Mouse (Mus musculus): ENCODE data around the gene Gigyf2. TPM values are rescaled to one million over a fixed set of nuclear protein-coding genes. Genes with fewer than 3 reads are reported as not detected.

Gigyf2 gene
- polyA plus RNA-seq, 1 experiment from 2014 or later: 51.9 TPM

DNA sequence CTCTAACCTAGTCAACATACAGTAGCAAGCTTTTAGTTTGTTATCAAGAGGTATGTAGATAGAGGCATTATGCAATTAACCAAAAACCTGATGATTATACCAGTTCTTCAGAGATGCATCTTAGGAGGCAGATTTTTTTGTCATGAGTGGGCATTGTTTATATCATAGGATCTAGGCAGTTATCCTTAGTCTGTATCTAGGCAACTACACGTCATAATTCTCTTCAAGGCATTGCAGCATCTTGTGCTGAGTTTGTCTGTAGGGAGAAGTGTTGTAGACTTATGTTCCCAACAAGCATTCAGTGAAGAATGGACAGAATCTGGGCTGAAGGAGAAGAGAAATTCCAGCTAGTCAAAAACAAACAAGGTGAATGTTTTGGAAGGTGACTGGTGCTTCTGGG is 77.9 kb downstream of the Gigyf2 start:
- Histone ChIP-seq H3K27ac (ENCODE audit: low read depth, low read length) (no peak overlapping the region), H3K9ac (ENCODE audit: low read length) (no peak overlapping the region), H3K9me3 (ENCODE audit: control insufficient read depth, low read length) (no peaks in the 10 kb centered on the region), H3K27me3 (ENCODE audit: control insufficient read depth, insufficient read depth, low read length) (no peaks in the 10 kb centered on the region), H3K36me3 (ENCODE audit: control insufficient read depth, insufficient read depth, low read length) (peaks cover 10% of the 10 kb centered on the region), H3K4me2 (no peak overlapping the region), H3K4me1 (ENCODE audit: control insufficient read depth, insufficient read depth, low read length) (no peaks in the 10 kb centered on the region), H3K4me3 (ENCODE audit: low read depth, low read length) (no peak overlapping the region)
- WGBS: 87% methylated on average over 1 of the region's 1 CpGs
- ATAC-seq (ENCODE audit: low FRiP score) (no peak), DNase-seq (ENCODE audit: low spot score, missing footprints) (no peak)

DNA sequence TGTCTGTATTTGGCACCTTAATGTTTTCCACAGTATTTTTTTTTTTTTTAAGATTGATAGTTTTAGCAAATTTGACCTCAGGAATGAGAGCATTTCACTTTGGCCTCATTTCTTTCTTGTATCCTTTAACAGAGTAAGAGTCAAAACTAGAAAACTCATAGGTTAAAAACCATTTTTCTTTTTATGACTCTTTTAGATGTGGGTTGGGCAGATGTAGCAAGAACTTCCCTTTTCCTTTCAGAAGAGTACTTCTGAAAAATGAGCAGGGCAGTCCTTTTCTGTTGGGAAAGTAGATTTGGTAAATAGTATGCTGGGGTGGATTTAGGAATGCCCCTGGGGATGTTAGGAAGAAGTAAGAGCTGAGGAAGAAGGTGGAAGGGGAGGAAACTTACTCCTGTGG is 79.2 kb downstream of the Gigyf2 start:
- Histone ChIP-seq H3K4me3 (ENCODE audit: low read depth, low read length) (no peak overlapping the region), H3K27me3 (ENCODE audit: control insufficient read depth, insufficient read depth, low read length) (no peaks in the 10 kb centered on the region), H3K27ac (ENCODE audit: low read depth, low read length) (no peak overlapping the region), H3K36me3 (ENCODE audit: control insufficient read depth, insufficient read depth, low read length) (peaks cover 10% of the 10 kb centered on the region), H3K9ac (ENCODE audit: low read length) (no peak overlapping the region), H3K9me3 (ENCODE audit: control insufficient read depth, low read length) (no peaks in the 10 kb centered on the region), H3K4me2 (no peak overlapping the region), H3K4me1 (ENCODE audit: control insufficient read depth, insufficient read depth, low read length) (no peaks in the 10 kb centered on the region)
- ATAC-seq (ENCODE audit: low FRiP score): no peak
- DNase-seq (ENCODE audit: low spot score, missing footprints): no peak

DNA sequence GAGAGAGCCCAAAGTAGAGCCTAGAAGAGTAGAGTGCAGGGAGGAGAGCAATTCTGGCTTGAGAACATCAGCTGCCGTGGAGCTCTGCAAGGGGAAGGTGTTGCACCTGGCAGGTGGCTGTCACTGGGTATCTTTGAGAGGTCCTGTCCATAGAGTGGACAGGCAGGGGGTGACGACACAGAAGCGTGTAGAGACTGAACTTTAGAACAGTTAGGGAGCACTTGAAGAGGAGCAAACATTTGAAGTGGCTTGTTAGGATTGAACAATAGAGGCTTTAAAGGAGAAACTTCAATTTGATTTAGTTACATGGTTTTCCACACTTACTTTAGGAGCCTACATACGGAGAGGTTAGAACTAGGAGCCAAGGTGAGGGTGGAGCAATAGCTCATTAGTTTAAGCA is 82.6 kb downstream of the Gigyf2 start:
- Histone ChIP-seq H3K4me1 (ENCODE audit: control insufficient read depth, insufficient read depth, low read length) (no peaks in the 10 kb centered on the region), H3K27me3 (ENCODE audit: control insufficient read depth, insufficient read depth, low read length) (no peaks in the 10 kb centered on the region), H3K4me2 (no peak overlapping the region), H3K9ac (ENCODE audit: low read length) (no peak overlapping the region), H3K27ac (ENCODE audit: low read depth, low read length) (no peak overlapping the region), H3K4me3 (ENCODE audit: low read depth, low read length) (no peak overlapping the region), H3K9me3 (ENCODE audit: control insufficient read depth, low read length) (no peaks in the 10 kb centered on the region), H3K36me3 (ENCODE audit: control insufficient read depth, insufficient read depth, low read length) (peaks cover 10% of the 10 kb centered on the region)
- ATAC-seq (ENCODE audit: low FRiP score) (no peak), DNase-seq (ENCODE audit: low spot score, missing footprints) (no peak)
- 93% methylated on average over 4 of the region's 4 CpGs for whole genome bisulfite sequencing

DNA sequence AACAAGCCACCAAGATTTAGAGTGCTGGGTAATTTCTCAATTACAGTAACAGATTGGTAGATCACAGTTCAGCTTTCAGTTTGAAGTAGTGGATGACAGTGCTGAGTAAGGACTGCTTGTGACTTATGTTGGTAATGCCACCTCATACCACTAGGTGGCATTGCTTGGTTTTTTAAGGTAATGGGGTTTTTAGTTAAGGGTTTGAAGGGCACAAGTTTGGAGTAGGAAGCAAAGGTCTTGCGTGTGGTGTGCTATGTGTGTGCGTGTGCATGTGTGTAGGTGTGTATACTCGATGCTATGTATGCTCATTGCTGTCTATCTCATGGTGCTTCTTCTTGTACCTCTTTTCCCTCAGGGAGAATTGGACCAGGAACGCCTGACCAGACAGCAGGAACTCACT is 91.9 kb downstream of the Gigyf2 start:
- DNase-seq (ENCODE audit: low spot score, missing footprints): peak; percentile 91
- Histone ChIP-seq H3K4me2 (no peak overlapping the region), H3K4me3 (ENCODE audit: low read depth, low read length) (no peak overlapping the region), H3K27ac (ENCODE audit: low read depth, low read length) (no peak overlapping the region), H3K9ac (ENCODE audit: low read length) (no peak overlapping the region), H3K36me3 (ENCODE audit: control insufficient read depth, insufficient read depth, low read length) (peaks cover 10% of the 10 kb centered on the region; the same call in 1 of the 2 replicates), H3K4me1 (ENCODE audit: control insufficient read depth, insufficient read depth, low read length) (no peaks in the 10 kb centered on the region), H3K27me3 (ENCODE audit: control insufficient read depth, insufficient read depth, low read length) (no peaks in the 10 kb centered on the region), H3K9me3 (ENCODE audit: control insufficient read depth, low read length) (no peaks in the 10 kb centered on the region)
- ATAC-seq (ENCODE audit: low FRiP score): no peak
- 88% methylated on average over 4 of the region's 4 CpGs for WGBS

DNA sequence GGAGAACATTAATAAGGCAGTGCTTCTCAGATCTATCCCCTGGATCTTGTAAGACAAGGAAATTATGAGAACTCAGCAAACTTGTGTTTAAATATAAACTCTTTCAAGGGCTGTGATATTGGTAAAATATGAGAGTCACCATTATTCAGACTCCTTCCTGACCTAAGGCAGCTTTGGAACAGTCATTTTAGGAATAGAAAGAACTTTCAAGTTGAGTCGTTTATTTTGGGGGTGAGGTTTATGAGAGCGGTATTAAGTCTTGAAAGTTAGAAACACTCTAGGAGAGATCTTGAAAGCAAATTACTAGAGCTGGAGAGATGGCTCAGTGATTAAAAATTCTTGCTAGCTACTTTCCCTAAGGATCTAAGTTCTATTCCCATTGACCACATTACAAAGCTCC is 108.3 kb downstream of the Gigyf2 start:
- DNase-seq (ENCODE audit: low spot score, missing footprints) (peak; percentile 53), ATAC-seq (ENCODE audit: low FRiP score) (no peak)
- Histone ChIP-seq H3K4me2 (no peak overlapping the region), H3K27me3 (ENCODE audit: control insufficient read depth, insufficient read depth, low read length) (no peaks in the 10 kb centered on the region), H3K36me3 (ENCODE audit: control insufficient read depth, insufficient read depth, low read length) (peaks cover 14% of the 10 kb centered on the region; the same call in 1 of the 2 replicates), H3K4me3 (ENCODE audit: low read depth, low read length) (no peak overlapping the region), H3K4me1 (ENCODE audit: control insufficient read depth, insufficient read depth, low read length) (no peaks in the 10 kb centered on the region), H3K9me3 (ENCODE audit: control insufficient read depth, low read length) (no peaks in the 10 kb centered on the region), H3K9ac (ENCODE audit: low read length) (no peak overlapping the region), H3K27ac (ENCODE audit: low read depth, low read length) (no peak overlapping the region)
- 92% methylated on average over 2 of the region's 2 CpGs for WGBS

DNA sequence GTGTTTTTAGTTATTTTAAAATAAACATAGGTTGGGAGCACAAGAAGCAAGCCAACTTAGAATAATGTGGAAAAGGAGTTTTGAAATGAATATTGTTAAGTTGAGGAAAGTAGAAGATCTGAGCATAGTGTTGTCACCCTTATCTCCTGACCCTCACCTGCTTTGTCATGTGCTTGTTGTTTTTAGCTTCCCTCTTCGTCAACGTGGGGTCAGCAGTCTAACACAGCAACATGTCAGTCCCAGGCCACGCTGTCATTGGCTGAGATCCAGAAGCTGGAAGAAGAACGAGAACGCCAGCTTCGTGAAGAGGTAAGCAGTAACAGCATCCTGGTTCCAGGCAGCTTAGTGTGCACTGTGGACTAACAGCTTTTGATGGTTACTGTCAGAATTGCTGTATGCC is 109.8 kb downstream of the Gigyf2 start:
- H3K4me2 ChIP-seq: no peak overlapping the region
- H3K36me3 ChIP-seq (ENCODE audit: control insufficient read depth, insufficient read depth, low read length): peaks cover 14% of the 10 kb centered on the region; the same call in 1 of the 2 replicates

DNA sequence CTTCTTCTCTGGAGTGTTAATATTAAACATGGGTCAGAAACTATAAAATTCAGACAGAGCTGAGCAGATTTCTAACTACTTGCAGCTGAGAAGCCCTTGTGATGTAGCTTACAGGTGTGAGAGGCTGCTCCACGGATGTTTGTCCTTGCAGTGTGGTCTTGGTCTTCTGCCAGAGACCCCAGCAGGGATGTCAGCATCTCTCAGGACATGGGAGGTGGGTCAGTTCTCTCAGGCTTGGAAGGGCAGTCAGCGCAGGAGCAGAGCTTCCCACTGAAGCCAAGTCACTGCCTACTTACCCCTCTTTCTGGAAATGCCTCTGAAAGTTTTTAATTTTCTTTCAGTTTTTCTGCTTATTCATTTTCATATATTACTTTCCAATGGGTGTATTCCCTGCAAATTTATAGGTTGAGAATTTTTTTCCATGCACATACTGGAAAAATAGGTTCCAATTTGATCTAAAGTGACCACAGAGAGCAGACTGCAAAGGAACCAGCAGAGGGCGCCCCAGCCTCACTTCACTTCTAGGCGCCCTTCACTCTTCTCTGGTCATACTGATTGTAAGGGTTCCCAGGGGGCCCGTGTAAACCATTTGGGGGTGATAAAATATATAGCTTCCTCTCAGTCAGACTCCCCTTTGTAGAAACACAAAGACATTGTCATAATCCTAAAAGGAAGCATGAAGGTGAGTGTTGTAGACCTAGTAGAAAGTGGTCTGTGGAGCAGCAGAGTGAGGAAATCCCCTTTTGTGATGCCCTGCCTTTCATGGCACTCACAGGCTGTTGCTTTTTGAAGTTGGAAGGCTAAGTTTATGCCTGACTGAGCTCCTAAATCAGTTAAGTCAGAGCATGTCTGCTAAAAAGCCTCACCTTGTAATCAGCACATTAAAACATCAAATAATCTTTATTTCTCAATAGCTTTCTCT is 120.6 kb downstream of the Gigyf2 start:
- no peaks in the 10 kb centered on the region for H3K4me1 ChIP-seq (ENCODE audit: control insufficient read depth, insufficient read depth, low read length)
- H3K4me3 ChIP-seq (ENCODE audit: low read depth, low read length): no peak overlapping the region
- no peak overlapping the region for H3K4me2 ChIP-seq
- H3K27ac ChIP-seq (ENCODE audit: low read depth, low read length): no peak overlapping the region
- 41% methylated on average over 5 of the region's 5 CpGs for WGBS
- ATAC-seq (ENCODE audit: low FRiP score) (no peak), DNase-seq (ENCODE audit: low spot score, missing footprints) (peak; percentile 96)
- H3K27me3 ChIP-seq (ENCODE audit: control insufficient read depth, insufficient read depth, low read length): no peaks in the 10 kb centered on the region
- H3K9ac ChIP-seq (ENCODE audit: low read length): no peak overlapping the region
- no peaks in the 10 kb centered on the region for H3K9me3 ChIP-seq (ENCODE audit: control insufficient read depth, low read length)
- peaks cover 15% of the 10 kb centered on the region for H3K36me3 ChIP-seq (ENCODE audit: control insufficient read depth, insufficient read depth, low read length)

More for the DNA sequence above, 109.8 kb downstream of the Gigyf2 start:
- no peak for ATAC-seq (ENCODE audit: low FRiP score)
- H3K9me3 ChIP-seq (ENCODE audit: control insufficient read depth, low read length): no peaks in the 10 kb centered on the region
- H3K9ac ChIP-seq (ENCODE audit: low read length): no peak overlapping the region
- no peak overlapping the region for H3K4me3 ChIP-seq (ENCODE audit: low read depth, low read length)
- 92% methylated on average over 6 of the region's 6 CpGs for WGBS
- no peaks in the 10 kb centered on the region for H3K27me3 ChIP-seq (ENCODE audit: control insufficient read depth, insufficient read depth, low read length)
- no peak overlapping the region for H3K27ac ChIP-seq (ENCODE audit: low read depth, low read length)
- peak; percentile 75 for DNase-seq (ENCODE audit: low spot score, missing footprints)
- H3K4me1 ChIP-seq (ENCODE audit: control insufficient read depth, insufficient read depth, low read length): no peaks in the 10 kb centered on the region

DNA sequence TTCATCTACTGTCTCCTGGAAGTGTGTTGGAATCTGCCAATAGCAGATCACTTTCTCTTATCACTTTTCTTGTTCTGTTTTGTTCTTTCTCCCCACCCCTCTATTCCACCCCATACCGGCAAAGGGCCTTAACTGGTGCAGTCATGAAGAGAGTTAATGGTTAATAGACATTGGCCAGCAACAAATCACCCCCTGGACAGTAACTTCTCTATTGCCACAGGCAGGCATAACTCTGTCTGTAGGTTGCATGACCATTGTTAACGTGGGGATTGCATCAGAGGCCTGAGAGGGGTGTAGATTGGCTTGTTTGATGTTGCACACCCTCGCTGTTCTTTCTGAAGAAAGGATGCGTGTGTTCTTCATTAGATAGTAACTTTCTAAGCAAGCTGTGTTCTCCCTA is 122.6 kb downstream of the Gigyf2 start:
- DNase-seq (ENCODE audit: low spot score, missing footprints): no peak
- ATAC-seq (ENCODE audit: low FRiP score): no peak
- no peak overlapping the region for H3K4me3 ChIP-seq (ENCODE audit: low read depth, low read length)
- H3K27me3 ChIP-seq (ENCODE audit: control insufficient read depth, insufficient read depth, low read length): no peaks in the 10 kb centered on the region
- H3K4me1 ChIP-seq (ENCODE audit: control insufficient read depth, insufficient read depth, low read length): no peaks in the 10 kb centered on the region
- H3K27ac ChIP-seq (ENCODE audit: low read depth, low read length): no peak overlapping the region
- no peak overlapping the region for H3K4me2 ChIP-seq
- WGBS: 89% methylated on average over 4 of the region's 4 CpGs
- H3K9ac ChIP-seq (ENCODE audit: low read length): no peak overlapping the region
- peaks cover 12% of the 10 kb centered on the region for H3K36me3 ChIP-seq (ENCODE audit: control insufficient read depth, insufficient read depth, low read length)
- H3K9me3 ChIP-seq (ENCODE audit: control insufficient read depth, low read length): no peaks in the 10 kb centered on the region

DNA sequence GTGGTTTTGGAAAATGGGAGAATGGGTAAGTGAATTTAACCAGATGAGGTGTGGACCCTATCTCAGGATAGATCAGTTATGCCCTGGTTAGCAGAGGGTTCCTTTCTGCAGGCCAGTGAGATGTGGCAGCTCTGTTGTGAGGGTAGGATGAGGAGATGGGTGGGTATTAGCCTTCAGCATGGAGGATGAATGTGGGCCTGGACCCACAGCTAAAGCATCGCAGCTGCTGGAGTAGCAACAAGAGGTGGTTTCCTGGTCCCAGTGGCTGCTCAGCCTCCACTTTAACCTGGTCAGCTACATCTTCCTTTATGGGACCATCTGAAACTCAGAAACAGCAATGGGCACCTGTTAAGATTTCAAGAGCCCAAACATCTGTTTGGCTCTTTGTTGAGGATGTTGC is 129.6 kb downstream of the Gigyf2 start:
- 88% methylated on average over 1 of the region's 1 CpGs for WGBS
- ATAC-seq (ENCODE audit: low FRiP score): no peak
- no peak for DNase-seq (ENCODE audit: low spot score, missing footprints)
- no peak overlapping the region for H3K27ac ChIP-seq (ENCODE audit: low read depth, low read length)
- no peak overlapping the region for H3K9ac ChIP-seq (ENCODE audit: low read length)
- no peaks in the 10 kb centered on the region for H3K4me1 ChIP-seq (ENCODE audit: control insufficient read depth, insufficient read depth, low read length)
- H3K27me3 ChIP-seq (ENCODE audit: control insufficient read depth, insufficient read depth, low read length): no peaks in the 10 kb centered on the region
- H3K4me3 ChIP-seq (ENCODE audit: low read depth, low read length): no peak overlapping the region
- H3K4me2 ChIP-seq: no peak overlapping the region
- H3K36me3 ChIP-seq (ENCODE audit: control insufficient read depth, insufficient read depth, low read length): no peaks in the 10 kb centered on the region
- no peaks in the 10 kb centered on the region for H3K9me3 ChIP-seq (ENCODE audit: control insufficient read depth, low read length)
